Mouse (Mus musculus) neural tube, embryonic 15.5 days (tissue): ENCODE measurements around the gene B430306N03Rik. TPM values are rescaled to one million over a fixed set of nuclear protein-coding genes. Genes with fewer than 3 reads are reported as not detected.

Experiments
- ATAC-seq: fragments of 200-750 bp; cut with Nextera tagmentation; 2 replicates; pipeline ENCODE4 v1.8.0; 2017; ENCODE audit warnings: mild to moderate bottlenecking, moderate TSS enrichment, moderate library complexity; ENCODE audit not compliant: low FRiP score
- H3K27ac ChIP-seq: fragments of 300-500 bp; sonication (generic); replicated peaks from 2 replicates; pipeline ENCODE4 v1.5.1; 2015; ENCODE audit warnings: mild to moderate bottlenecking, inconsistent platforms
- H3K27me3 ChIP-seq: fragments of 300-500 bp; sonication (generic); replicated peaks from 2 replicates; pipeline ENCODE4 v1.6.1; 2015; ENCODE audit warnings: inconsistent platforms
- H3K36me3 ChIP-seq: fragments of 300-500 bp; sonication (generic); 2 replicates; pipeline ENCODE4 v1.6.1; 2015; ENCODE audit warnings: inconsistent platforms
- H3K4me1 ChIP-seq: fragments of 300-500 bp; sonication (generic); 2 replicates; pipeline ENCODE4 v1.6.1; 2015; ENCODE audit warnings: inconsistent platforms
- H3K4me2 ChIP-seq: fragments of 300-500 bp; sonication (generic); 2 replicates; pipeline ENCODE4 v1.6.1; 2015; ENCODE audit warnings: inconsistent platforms, mild to moderate bottlenecking, moderate library complexity
- H3K4me3 ChIP-seq: fragments of 300-500 bp; sonication (generic); replicated peaks from 2 replicates; pipeline ENCODE4 v1.5.1; 2015; ENCODE audit warnings: mild to moderate bottlenecking, inconsistent platforms
- H3K9ac ChIP-seq: fragments of 300-500 bp; sonication (generic); replicated peaks from 2 replicates; pipeline ENCODE4 v1.6.1; 2015; ENCODE audit warnings: mild to moderate bottlenecking, inconsistent platforms
- H3K9me3 ChIP-seq: fragments of 300-500 bp; sonication (generic); replicated peaks from 2 replicates; pipeline ENCODE4 v1.6.1; 2016; ENCODE audit warnings: inconsistent platforms
- WGBS: fragments of 180-500 bp; shearing (Covaris S2); methylation state at CpG from one replicate; pipeline ENCODE4 v1.1.7; 2015; ENCODE audit warnings: mixed read lengths; 5-methylcytosine and 5-hydroxymethylcytosine counted together
- polyA plus RNA-seq: library from polyadenylated mRNA; unstranded; fragments of >200 nt; fragmentation: Nextera tagmentation; extraction: Ambion mirVana; gene quantifications from 2 replicates; pipeline ENCODE4 v1.2.1, GENCODE M21; 2015

The B430306N03Rik gene
- polyA plus RNA-seq, 1 experiment from 2014 or later, result 0.19 TPM

GRCm38 (mm10) chr17:48365511-48366155, 49.7 kb downstream of the B430306N03Rik start:
- WGBS, result 72% methylated on average over 9 of the region's 9 CpGs
- Histone ChIP-seq H3K4me3 (no peak overlapping the region), H3K9me3 (no peaks in the 10 kb centered on the region), H3K4me2 (no peak overlapping the region), H3K9ac (no peak overlapping the region), H3K4me1 (0 out of 2 replicates have a peak, but pooled peaks cover 4% of the 10 kb centered on the region), H3K27me3 (no peaks in the 10 kb centered on the region), H3K27ac (no peak overlapping the region), H3K36me3 (no peaks in the 10 kb centered on the region)
- no peak for ATAC-seq

GRCm38 (mm10) chr17:48366806-48367205, 50.9 kb downstream of the B430306N03Rik start:
- Histone ChIP-seq H3K36me3 (no peaks in the 10 kb centered on the region), H3K9ac (no peak overlapping the region), H3K4me3 (no peak overlapping the region), H3K27me3 (no peaks in the 10 kb centered on the region), H3K9me3 (no peaks in the 10 kb centered on the region), H3K27ac (no peak overlapping the region), H3K4me2 (no peak overlapping the region), H3K4me1 (0 out of 2 replicates have a peak, but pooled peaks cover 4% of the 10 kb centered on the region)
- no peak for ATAC-seq
- WGBS, result 74% methylated on average over 5 of the region's 5 CpGs

GRCm38 (mm10) chr17:48371621-48372020, 55.7 kb downstream of the B430306N03Rik start:
- Histone ChIP-seq H3K4me1 (no peaks in the 10 kb centered on the region), H3K9me3 (no peaks in the 10 kb centered on the region), H3K4me2 (no peak overlapping the region), H3K36me3 (no peaks in the 10 kb centered on the region), H3K27ac (no peak overlapping the region), H3K9ac (no peak overlapping the region), H3K27me3 (no peaks in the 10 kb centered on the region), H3K4me3 (no peak overlapping the region)
- ATAC-seq, result no peak

GRCm38 (mm10) chr17:48372987-48373386, 57.0 kb downstream of the B430306N03Rik start:
- Histone ChIP-seq H3K4me1 (no peaks in the 10 kb centered on the region), H3K27me3 (no peaks in the 10 kb centered on the region), H3K4me3 (no peak overlapping the region), H3K9ac (no peak overlapping the region), H3K4me2 (no peak overlapping the region), H3K9me3 (no peaks in the 10 kb centered on the region), H3K36me3 (no peaks in the 10 kb centered on the region), H3K27ac (no peak overlapping the region)
- ATAC-seq, result no peak
- 90% methylated on average over 8 of the region's 8 CpGs for WGBS

- no peak for ATAC-seq
- Histone ChIP-seq H3K4me3 (no peak overlapping the region), H3K27me3 (no peaks in the 10 kb centered on the region), H3K4me1 (no peaks in the 10 kb centered on the region), H3K9me3 (no peaks in the 10 kb centered on the region), H3K36me3 (no peaks in the 10 kb centered on the region), H3K9ac (no peak overlapping the region), H3K27ac (no peak overlapping the region), H3K4me2 (no peak overlapping the region)
- whole genome bisulfite sequencing, result 97% methylated on average over 1 of the region's 1 CpGs
These were observed 60.2 kb downstream of the B430306N03Rik start for GRCm38 (mm10) chr17:48376102-48376501.

Other genes starting within 250 kb of the B430306N03Rik start
- gene 1700067P10Rik, start 226.8 kb upstream of the B430306N03Rik start, polyA plus RNA-seq, result not detected in 2 replicates
- gene 9830107B12Rik, start 169.9 kb upstream of the B430306N03Rik start, polyA plus RNA-seq, result 0.04 TPM in 1 of 2 replicates, not detected in the other
- gene A530064D06Rik, start 148.9 kb upstream of the B430306N03Rik start, polyA plus RNA-seq, result 0.18 and 0.19 TPM in 2 replicates
- not detected in 2 replicates for gene Trem1, start 83.4 kb upstream of the B430306N03Rik start, polyA plus RNA-seq
- gene Trem3, start 68.4 kb upstream of the B430306N03Rik start, polyA plus RNA-seq, result 0.18 TPM in 1 of 2 replicates, not detected in the other
- 0.37 TPM in 1 of 2 replicates, not detected in the other for gene Treml4, start 51.8 kb upstream of the B430306N03Rik start, polyA plus RNA-seq
- gene Treml2, start 16.6 kb upstream of the B430306N03Rik start, polyA plus RNA-seq, result 0.14 and 1.4 TPM in 2 replicates
- gene Trem2, start 30.3 kb downstream of the B430306N03Rik start, polyA plus RNA-seq, result 5.0 and 6.1 TPM in 2 replicates
- gene Treml1, start 43.8 kb downstream of the B430306N03Rik start, polyA plus RNA-seq, result 0.43 and 0.49 TPM in 2 replicates
- 9.1 and 9.5 TPM in 2 replicates for gene Nfya, start 93.8 kb downstream of the B430306N03Rik start, polyA plus RNA-seq
- gene Oard1, start 93.9 kb downstream of the B430306N03Rik start, polyA plus RNA-seq, result 29.4 and 39.3 TPM in 2 replicates
- gene Apobec2, start 116.8 kb downstream of the B430306N03Rik start, polyA plus RNA-seq, result 3.7 and 5.1 TPM in 2 replicates
- gene Tspo2, start 135.4 kb downstream of the B430306N03Rik start, polyA plus RNA-seq, result 0.69 and 1.1 TPM in 2 replicates
- gene Unc5cl, start 138.8 kb downstream of the B430306N03Rik start, polyA plus RNA-seq, result 0.18 and 4.4 TPM in 2 replicates